Mouse (Mus musculus): ENCODE results near the gene Fgfr3. TPM values are rescaled to one million over a fixed set of nuclear protein-coding genes. Genes with fewer than 3 reads are reported as not detected.

Gene Fgfr3
- total RNA-seq, 2 experiments from 2014 or later = 5.2 to 13.7 TPM

DNA sequence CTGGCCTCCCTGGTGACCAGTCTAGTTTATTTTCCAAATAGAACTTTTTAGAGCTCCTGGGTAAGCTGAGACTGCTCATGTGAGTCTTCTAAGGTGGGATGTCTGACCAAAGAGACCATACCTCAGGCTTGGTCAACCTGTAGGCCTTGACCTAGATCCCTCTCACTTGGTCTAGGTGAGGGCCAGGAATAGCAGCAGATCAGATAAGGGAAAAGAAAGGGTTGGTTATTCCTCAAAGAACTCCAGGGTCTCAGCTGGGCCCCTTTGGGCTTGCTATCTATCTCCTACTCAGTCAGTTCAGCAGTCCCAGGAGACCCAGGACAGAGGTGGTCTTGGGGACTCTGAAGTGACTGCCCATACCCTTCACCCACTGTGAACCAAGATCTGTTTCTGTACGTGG is 23.9 kb upstream of the Fgfr3 start:
- DNase-seq (ENCODE audit: low spot score in 2 of 2) = no peak

GRCm38 (mm10) chr5:33697947-33698512 is 23.4 kb upstream of the Fgfr3 start:
- DNase-seq (ENCODE audit: low spot score in 2 of 2) = no peak

DNA sequence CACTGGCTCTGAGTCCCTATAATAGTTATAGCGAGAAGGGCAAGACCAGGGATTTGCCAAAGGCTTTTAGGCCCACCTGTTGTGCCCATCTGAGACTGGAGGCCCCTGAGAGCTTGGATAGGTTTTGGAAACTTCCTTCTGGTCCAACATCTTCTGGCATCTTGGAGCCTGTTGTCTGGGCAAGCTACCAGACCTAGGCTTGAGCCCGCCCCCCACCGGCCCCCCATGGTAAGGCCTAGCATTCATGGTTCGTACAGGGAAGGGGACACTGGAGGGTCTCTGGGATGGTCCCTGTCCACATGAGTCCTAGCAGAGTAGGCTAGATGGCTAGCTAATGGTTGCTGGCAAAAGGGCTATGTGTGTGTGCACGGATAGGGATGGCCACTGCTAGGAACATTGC is 22.8 kb upstream of the Fgfr3 start:
- DNase-seq (ENCODE audit: low spot score in 2 of 2) = no peak

GRCm38 (mm10) chr5:33700010-33700409 is 21.5 kb upstream of the Fgfr3 start:
- DNase-seq (ENCODE audit: low spot score in 2 of 2) = no peak

DNA sequence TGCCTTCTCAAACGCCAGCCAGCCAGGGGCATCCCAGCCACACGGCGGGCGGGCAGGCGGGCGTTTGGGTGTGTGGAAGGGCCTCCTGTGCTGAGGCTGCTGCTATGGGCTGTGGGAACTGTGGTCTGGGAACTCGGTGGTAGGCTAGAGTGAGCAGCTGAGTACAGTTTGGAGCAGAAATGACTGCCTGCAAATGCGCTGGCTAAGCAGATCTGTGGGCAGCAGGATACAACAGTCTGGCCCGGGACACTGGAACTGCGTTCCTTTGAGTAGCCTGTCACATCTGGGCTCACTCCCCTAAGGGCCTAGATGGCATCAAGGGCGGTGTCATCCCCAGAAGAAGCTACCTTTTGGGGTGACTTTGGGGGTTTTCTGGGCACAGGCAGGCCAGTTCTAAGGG is 19.6 kb upstream of the Fgfr3 start:
- no peak for DNase-seq (ENCODE audit: low spot score in 2 of 2)

GRCm38 (mm10) chr5:33703999-33704398 is 17.5 kb upstream of the Fgfr3 start:
- DNase-seq (ENCODE audit: low spot score in 2 of 2) = no peak

GRCm38 (mm10) chr5:33704945-33705611 is 16.4 kb upstream of the Fgfr3 start:
- DNase-seq (ENCODE audit: low spot score in 2 of 2) = no peak

GRCm38 (mm10) chr5:33705612-33706349 is 15.7 kb upstream of the Fgfr3 start:
- DNase-seq (ENCODE audit: low spot score in 2 of 2) = no peak

DNA sequence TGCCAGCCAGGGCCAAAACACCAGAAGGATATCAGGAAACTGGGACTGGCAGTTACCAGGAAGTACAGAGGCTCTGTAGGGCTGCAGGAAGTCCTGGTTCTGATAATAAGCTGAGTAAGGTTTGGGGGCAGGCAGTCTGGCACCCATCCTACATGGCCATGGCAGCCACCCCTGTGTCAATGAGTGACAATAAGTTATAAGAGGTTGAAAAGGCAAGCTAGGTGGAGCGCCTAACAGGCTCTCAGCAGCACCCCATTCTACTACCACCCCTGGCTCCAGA is 15.2 kb upstream of the Fgfr3 start:
- no peak for DNase-seq (ENCODE audit: low spot score in 2 of 2)

DNA sequence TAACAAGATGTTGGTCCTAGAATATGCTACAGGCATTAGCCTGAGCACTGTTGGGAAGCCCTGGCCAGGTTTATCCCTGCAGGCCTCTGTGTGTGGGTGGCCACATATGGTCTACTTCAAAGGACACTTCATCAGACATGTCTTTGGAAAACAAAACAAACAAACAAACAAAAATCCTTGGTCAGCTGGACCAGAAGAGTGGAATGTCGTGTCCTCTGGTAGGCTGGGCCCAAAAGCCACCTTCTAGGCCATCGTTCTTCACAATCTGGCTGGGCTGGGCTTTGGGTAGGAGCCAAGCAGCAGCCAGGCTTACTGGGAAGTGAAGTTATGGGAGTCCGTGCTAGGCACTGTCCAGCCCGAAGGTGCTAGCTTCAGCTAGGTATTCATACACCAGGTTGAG is 14.3 kb upstream of the Fgfr3 start:
- no peak for DNase-seq (ENCODE audit: low spot score in 2 of 2)

DNA sequence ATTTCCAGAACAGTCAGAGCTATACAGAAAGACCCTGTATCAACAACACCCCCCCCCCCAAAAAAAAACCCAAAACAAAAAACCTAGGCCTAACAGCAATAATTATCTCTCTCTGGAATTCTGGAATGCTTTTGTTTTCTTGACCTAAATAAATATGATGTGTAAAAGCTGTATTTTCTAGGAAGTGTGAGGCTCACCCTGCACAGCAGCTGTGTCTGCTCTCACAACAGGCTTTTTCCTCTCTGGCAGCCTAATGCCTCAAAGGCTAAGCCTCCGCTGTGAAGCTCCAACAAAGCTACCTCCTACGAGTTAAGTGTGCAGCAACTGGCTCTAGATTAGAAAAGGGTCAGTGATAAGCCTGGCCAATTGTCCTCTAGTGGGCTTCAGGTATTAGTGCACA is 12.4 kb upstream of the Fgfr3 start:
- DNase-seq (ENCODE audit: low spot score in 2 of 2) = no peak

DNA sequence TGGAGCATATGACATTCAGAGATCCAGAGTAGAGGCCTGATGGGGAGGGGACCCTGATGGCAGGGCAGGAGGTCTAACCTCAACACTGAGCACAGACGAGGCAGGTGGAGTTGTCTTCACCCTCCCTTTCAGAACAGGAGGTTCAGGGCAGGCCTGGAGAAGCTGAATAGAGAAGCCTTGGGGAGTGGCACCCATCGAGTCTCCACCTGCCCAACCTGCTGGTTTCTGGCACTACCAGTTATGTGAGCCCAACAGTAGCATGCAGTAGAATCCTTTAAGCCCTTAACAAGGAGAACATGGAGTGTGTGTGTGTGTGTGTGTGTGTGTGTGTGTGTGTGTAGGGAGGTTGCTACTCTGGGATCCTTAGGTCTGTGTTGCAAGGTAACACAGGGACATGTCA is 8.9 kb upstream of the Fgfr3 start:
- DNase-seq (ENCODE audit: low spot score in 2 of 2) = no peak

DNA sequence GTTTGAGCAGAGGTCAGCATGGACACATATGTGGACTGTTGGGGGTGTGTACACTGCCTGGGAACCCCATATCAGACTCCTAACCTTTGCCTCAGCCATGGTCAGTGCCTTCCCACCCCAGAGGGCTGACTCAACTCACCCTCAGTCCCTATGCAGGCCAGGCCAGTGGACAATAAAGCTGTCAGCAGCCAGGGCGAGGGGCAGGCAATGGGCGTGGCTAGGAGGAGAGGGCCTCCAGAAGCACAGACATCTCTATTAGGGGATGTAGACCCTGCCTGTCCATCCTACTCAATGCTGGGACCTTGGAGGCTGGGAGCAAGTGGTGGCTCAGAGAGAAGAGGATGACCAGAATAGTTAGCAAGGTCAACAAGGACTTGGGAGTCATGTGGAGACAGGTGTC is 6.3 kb upstream of the Fgfr3 start:
- DNase-seq (ENCODE audit: low spot score in 2 of 2) = no peak

DNA sequence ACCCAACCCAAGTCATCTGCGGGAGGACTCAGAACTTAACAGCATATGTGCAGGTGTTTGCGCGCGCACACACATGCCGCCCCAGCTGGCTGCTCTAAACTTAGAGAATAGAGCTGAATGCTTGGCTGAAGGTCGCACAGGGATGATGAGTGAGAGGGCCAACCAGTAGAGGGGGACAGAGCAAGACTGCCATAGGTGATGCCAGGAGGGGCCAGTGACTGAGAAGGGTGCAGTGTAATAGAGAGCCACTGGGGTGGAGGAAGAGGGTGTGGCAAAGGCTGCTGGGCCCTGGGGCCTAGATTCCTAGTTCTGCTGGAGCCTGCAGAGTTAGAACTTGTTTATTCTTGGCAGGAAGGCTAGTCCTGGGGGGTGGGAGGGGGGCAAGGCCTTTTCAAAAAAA is 5.0 kb upstream of the Fgfr3 start:
- DNase-seq (ENCODE audit: low spot score in 2 of 2) = no peak

DNA sequence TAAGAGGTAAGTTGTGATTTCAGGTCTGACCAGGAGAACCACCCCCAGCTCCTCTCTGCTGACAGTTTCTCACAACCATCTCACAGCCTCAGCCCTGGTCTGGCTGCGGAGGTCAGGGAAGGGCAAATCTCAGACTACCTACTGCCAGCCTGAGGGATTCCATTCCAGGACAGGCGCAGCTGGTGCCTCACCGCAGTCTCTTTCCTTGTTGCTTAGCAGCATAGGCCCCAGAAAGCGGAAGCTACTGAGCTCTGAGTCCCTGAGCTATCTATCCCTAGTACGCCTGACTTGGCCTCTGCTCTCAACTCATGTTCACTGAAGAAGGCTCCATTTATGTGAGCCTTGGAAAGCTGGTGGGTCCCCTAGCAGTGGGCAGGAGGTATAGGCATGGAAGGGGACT is 3.0 kb upstream of the Fgfr3 start:
- DNase-seq (ENCODE audit: low spot score in 2 of 2) = no peak

DNA sequence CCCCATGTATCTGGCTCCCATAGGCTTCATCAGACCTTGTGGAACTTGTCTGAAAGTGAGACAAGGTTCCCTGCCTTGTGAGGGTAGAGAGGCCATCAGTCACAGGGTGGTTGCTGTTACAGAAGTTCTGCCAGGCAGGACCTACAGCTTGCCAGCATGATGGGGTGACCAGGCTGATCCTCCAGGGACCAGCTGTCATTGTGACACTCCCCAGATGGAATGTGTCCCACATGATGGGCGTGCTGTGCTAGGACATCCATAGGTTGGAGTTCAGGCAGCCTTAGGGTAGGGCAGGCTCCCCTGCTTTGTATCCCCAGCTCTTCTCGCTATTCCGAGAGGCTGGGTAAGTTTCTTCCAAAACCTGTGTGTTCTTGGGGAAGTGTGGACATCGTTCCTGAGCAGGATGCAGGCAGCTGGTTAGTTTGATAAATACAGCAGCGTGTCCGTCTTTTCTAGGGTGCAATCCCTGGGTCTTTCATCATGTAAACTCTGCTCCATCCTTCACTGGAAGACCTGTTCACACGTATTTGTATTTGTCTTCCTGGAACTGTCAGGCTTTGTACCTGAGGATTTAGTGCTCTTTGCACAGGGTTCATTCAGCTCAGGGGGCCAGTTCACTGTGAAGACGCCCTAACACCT is 503 bp upstream of the Fgfr3 start:
- no peak for DNase-seq (ENCODE audit: low spot score in 2 of 2)

DNA sequence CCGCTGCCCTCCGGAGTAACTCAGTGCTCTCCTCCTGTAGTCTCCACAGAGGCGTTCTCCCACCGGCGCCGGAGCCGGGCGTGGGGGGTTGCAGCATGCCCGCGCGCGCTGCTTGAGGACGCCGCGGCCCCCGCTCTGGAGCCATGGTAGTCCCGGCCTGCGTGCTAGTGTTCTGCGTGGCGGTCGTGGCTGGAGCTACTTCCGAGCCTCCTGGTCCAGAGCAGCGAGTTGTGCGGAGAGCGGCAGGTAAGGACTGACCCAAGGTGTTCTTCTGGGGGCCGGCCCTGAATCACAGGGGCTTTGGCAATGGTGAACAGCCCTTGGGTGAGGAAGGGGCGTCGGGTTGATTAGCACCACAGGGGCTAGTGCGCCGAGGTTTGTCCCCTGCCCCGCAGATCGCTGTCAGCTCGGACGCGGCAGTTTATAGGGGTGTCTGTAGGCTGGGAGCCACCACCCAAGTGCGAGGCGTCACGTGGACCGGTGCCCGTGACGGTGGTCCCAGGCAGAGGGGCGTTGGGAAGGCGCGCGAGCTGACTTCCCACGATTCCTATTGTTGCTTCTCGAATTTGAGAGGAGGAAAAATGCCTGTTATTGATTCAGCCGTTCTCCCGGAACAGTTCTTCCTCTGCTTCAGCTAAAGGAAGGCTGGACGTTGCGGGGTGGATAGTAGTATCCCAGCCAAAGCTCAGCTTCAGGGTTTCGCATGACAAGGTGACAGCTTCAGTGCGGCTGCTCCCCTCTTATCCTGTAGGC is 968 bp downstream of the Fgfr3 start:
- DNase-seq (ENCODE audit: low spot score in 2 of 2) = no peak

- DNase-seq (ENCODE audit: low spot score in 2 of 2) = no peak
Measured at GRCm38 (mm10) chr5:33723019-33723640, 1.7 kb downstream of the Fgfr3 start.

GRCm38 (mm10) chr5:33723641-33724465 is 2.4 kb downstream of the Fgfr3 start:
- no peak for DNase-seq (ENCODE audit: low spot score in 2 of 2)

DNA sequence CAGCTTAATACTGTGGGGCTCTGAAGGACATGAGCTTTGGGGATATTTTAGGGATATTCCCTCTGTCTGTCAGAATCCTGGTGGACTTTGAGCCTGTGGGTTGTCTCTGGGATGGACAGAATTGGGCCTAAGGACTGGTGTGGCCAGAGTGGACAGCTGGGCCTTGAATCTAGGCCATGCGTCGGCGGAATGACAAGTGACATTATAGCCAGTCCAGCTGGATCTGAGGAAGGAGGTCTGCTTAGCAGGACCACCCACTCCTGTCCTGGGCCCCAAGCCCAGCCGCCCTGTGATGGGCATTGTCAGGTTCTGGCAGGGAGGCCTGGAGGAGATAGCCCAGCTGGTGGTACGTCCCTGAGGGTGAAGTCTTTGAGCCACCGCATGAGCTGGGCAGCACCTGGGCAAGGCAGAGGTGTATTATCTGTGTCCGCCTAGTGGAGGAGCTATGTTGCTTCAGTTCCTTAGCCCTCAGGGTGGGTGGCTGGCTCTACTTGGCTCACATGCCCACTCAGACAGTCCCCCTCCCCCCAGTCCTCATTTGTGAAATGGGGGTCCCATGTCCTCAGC is 4.7 kb downstream of the Fgfr3 start:
- DNase-seq (ENCODE audit: low spot score in 2 of 2) = no peak
